Mouse (Mus musculus) brain, embryonic 18.5 days (tissue): ENCODE data around the gene H2-Q6.
"Not testable (repeated sequence)": the region's sequence is repeated elsewhere in the genome, so short reads cannot be mapped to it uniquely, and the experiment has no call there.

ENCODE experiments used
- DNase-seq: peaks from one replicate; pipeline ENCODE4 v3.0.0-alpha.2; 2012; ENCODE audit warnings: low read depth, low spot score

H2-Q6 gene

GRCm38 (mm10) chr17:35424624-35425416, at the start of gene H2-Q6:
Gene H2-Q6, plus strand, starts transcription at chr17:35424850.
- DNase-seq = not testable (repeated sequence)

DNA sequence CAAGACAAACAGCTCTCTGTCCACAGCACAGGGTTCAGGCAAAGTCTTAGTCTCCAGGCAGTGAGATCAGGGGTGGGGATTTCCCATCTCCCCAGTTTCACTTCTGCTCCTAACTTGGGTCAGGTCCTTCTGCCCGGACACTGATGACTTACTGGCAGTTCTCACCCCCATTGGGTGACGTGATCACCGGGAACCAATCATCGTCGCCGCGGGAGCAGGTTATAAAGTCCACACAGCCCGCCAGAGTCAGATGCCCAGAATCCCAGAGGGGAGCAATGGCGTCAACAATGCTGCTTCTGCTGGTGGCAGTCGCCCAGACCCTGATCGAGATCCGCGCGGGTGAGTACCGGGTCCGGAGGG, 45.3 kb upstream of the H2-Q6 start, which contains the start of gene H2-Q4:
Gene H2-Q4 (plus strand): TSS at position 249 of the 360 bp plus-strand sequence.
- no peak for DNase-seq

DNA sequence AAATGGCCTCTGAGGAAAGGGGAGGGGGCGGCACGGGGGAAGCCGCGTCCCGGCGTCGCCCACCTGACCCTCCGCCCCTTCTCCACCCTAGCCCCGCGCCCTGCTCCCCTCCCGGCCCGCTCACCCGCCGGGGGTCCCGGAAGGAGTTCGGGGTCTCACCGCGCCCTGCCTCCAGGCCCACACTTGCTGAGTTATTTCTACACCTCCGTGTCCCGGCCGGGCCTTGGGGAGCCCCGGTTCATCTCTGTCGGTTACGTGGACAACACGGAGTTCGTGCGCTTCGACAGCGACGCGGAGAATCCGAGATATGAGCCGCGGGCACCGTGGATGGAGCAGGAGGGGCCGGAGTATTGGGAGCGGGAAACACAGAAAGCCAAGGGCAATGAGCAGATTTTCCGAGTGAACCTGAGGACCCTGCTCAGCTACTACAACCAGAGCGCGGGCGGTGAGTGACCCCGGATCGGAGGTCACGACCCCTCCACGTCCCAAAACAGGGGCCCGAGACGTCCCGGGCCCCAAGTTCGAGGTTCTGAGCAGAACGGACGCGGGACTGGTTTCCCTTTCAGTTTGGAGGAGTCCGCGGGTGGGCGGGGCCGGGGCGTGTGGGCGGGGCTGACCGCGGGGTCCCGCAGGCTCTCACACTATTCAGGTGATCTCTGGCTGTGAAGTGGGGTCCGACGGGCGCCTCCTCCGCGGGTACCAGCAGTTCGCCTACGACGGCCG, 44.8 kb upstream of the H2-Q6 start:
- DNase-seq = no peak

DNA sequence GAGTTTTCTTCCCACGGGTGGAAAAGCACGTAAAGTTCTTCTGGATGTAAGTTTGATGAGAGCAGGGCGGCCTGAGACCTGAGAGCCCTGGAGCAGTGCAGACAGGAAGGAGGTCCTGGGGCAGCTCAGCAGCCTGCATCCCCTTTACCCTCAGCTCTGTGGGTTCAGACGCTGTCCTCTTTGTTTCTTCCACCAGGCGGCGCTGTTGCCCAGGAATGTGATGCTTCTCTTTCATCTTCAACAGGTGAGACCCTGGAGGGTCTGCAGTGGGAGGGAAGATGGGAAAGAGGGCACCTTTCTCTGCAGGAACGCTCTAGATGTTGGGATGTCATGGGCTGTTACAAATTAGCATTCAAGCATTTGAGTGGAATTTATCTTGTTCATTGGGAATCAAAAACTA, 34.9 kb upstream of the H2-Q6 start:
- DNase-seq = not testable (repeated sequence)

DNA sequence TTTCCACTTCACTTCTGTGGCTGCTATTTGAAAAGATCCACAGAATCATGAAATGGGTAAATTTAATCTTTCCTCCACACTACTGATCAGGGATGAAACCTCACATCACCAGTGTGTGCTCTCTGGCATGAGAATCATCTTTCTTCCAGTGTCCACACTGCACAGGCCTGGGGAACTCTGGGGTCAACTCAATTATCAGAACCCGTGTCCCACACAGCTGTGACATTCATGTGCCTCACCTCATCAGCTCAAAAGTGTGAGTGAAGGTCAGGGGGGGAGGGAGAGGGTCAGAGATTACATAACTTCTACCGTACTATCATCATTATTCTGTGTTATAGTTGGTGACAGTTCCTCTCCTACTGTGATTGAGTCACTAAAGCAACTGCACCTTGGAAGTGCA, 32.0 kb upstream of the H2-Q6 start:
- not testable (repeated sequence) for DNase-seq

DNA sequence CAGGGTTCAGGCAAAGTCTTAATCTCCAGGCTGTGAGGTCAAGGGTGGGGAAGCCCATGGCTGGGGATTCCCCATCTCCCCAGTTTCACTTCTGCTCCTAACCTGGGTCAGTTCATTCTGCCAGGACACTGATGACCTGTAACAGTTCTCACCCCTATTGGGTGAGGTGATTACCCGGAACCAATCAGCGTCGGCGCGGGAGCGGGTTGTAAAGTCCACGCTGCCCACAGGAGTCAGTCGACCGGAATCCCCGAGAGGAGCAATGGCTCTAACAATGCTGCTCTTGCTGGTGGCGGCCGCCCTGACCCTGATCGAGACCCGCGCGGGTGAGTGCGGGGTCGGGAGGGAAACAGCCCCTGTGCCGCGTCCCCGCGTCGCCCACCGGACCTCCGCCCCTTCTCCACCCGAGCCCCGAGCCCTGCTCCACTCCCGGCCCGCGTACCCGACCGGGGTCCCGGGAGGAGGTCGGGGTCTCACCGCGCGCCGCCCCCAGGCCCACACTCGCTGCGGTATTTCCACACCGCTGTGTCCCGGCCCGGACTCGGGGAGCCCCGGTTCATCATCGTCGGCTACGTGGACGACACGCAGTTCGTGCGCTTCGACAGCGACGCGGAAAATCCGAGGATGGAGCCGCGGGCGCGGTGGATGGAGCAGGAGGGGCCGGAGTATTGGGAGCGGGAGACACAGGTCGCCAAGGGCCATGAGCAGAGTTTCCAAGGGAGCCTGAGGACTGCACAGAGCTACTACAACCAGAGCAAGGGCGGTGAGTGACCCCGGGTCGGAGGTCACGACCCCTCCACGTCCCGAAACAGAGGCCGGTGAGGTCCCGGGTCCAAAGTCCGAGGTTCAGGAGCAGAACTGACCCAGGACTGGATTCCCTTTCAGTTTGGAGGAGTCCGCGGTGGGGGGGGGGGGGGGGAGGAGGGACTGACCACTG, 30.5 kb upstream of the H2-Q6 start:
- DNase-seq = not testable (repeated sequence)

DNA sequence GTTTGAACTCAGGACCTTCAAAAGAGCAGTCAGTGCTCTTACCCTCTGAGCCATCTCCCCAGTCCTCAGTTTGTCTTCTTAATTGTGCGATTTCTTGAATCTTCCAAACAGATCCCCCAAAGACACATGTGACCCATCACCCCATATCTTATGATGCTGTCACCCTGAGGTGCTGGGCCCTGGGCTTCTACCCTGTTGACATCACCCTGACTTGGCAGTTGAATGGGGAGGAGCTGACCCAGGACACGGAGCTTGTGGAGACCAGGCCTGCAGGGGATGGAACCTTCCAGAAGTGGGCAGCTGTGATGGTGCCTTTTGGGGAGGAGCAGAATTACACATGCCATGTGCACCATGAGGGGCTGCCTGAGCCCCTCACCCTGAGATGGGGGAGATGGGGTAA, 27.7 kb upstream of the H2-Q6 start:
- DNase-seq = not testable (repeated sequence)

- DNase-seq = not testable (repeated sequence)
Observed at GRCm38 (mm10) chr17:35413057-35413456, 11.6 kb upstream of the H2-Q6 start.

- DNase-seq = not testable (repeated sequence)
Observed at GRCm38 (mm10) chr17:35415273-35416129, 9.1 kb upstream of the H2-Q6 start.

GRCm38 (mm10) chr17:35418772-35419171, 5.9 kb upstream of the H2-Q6 start:
- DNase-seq = no peak

DNA sequence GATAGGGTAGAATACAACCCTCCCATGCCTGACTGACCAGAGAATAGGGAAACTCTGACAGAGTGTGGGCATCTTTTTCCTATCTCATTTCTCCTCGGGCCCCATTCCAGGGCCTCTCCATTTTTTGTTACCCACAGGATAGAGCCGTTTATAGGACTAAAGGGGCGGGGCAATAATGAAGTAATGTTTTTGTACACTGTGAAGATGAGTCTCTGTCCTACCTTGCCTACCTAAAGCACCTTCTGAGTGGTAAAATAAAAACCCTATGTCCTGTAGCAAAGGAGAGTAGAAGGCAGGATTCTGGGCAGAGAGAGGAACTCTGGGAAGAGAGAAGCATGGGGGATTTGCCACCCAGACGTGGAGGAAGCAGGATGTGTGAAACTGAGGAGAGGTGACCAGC, 5.1 kb upstream of the H2-Q6 start:
- not testable (repeated sequence) for DNase-seq

DNA sequence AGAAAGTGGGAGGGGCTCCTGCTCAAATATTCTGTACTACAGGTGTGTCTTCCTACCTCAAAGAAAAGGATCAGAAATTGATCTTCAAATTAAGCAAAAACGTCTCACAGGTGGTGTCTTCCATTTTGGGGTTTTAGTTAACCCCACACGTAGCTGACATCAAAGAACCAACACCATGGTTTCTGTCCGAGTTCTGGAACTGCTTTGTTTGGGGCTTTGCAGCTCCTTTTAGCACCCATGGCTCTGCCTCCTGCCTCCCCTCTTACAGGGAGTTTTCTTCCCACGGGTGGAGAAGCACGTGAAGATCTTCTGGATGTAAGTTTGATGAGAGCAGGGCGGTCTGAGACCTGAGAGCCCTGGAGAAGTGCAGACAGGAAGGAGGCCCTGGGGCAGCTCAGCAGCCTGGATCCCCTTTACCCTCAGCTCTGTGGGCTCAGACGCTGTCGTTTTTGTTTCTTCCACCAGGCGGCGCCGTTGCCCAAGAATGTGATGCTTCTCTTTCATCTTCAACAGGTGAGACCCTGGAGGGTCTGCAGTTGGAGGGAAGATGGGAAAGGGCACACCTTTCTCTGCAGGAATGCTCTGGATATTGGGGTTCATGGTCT, 4.3 kb upstream of the H2-Q6 start:
- not testable (repeated sequence) for DNase-seq

GRCm38 (mm10) chr17:35421331-35421730, 3.3 kb upstream of the H2-Q6 start:
- DNase-seq = not testable (repeated sequence)

- not testable (repeated sequence) for DNase-seq
Observed at GRCm38 (mm10) chr17:35422360-35422759, 2.3 kb upstream of the H2-Q6 start.

DNA sequence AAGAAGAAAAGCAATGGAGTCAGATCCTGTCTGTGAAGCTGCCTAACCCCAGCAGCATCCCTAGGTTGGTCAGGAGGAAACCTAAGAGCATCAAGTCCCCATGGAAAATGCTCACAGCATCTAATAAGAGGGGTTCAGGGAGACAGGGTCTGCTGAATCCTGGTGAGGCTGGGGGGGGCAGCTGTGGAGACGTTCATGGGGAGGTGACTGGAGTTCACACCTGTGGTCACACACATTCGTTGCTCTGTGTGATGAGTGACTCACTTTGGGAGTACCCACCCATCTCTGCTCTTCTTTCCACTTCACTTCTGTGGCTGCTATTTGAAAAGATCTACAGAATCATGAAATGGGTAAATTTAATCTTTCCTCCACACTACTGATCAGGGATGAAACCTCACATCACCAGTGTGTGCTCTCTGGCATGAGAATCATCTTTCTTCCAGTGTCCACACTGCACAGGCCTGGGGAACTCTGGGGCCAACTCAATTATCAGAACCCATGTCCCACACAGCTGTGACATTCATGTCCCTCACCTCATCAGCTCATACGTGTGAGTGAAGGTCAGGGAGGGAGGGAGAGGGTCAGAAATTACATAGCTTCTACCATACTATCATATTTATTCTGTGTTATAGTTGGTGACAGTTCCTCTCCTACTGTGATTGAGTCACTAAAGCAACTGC, 1.4 kb upstream of the H2-Q6 start:
- not testable (repeated sequence) for DNase-seq

DNA sequence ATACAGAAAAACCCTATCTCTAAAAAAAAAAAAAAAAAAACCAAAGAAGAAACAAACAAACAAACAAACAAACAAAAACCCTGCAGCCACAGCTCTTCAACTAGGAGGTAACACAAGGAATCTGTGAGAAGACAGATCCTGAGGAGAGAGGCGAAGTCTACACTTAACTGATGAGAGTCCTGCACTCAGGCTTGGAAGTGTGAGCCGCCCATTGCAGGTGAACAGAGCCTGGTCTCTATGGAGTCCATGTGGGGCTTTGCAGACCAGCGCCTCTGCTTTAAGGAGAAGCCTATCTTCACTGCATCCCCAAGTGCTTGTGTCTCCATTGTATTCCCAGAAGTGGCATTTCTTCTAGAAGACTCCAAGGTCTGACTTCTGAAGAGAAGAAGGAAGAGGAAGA, 544 bp upstream of the H2-Q6 start:
- DNase-seq = not testable (repeated sequence)

DNA sequence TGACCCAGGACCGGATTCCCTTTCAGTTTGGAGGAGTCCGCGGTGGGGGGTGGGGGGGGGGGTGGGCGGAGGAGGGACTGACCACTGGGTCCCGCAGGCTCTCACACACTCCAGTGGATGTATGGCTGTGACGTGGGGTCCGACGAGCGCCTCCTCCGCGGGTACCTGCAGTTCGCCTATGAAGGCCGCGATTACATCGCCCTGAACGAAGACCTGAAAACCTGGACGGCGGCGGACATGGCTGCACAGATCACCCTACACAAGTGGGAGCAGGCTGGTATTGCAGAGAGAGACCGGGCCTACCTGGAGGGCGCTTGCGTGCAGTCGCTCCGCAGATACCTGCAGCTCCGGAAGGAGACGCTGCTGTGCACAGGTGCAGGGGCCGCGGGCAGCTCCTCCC, 824 bp downstream of the H2-Q6 start:
- not testable (repeated sequence) for DNase-seq

DNA sequence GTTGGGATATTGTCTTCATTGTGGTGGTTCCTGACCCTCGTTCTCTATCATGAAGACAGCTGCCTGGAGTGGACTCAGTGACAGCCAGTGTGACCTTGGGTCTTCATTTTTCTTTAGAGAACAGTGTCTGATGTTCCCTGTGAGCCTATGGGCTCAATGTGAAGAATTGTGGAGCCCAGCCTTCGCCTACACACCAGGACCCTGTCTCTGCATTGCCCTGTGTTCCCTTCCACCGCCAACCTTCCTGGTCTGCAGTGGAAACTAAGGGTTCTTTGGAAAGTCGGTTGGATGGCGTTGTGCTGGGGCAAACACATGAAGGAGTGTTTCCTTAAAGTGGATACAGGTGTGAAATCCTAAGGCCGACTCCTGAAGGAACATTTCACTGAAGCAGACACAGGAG, 4.2 kb downstream of the H2-Q6 start:
- not testable (repeated sequence) for DNase-seq

GRCm38 (mm10) chr17:35430671-35431070, 6.0 kb downstream of the H2-Q6 start:
- DNase-seq = not testable (repeated sequence)

GRCm38 (mm10) chr17:35432167-35432566, 7.5 kb downstream of the H2-Q6 start:
- DNase-seq = not testable (repeated sequence)
